Mouse (Mus musculus): Measurements from ENCODE around the gene Kmt5b. TPM values are rescaled to one million over a fixed set of nuclear protein-coding genes. Genes with fewer than 3 reads are reported as not detected.

Kmt5b gene
- polyA plus RNA-seq, 1 experiment from 2014 or later, result 25.3 TPM

- H3K27me3 ChIP-seq (ENCODE audit: control insufficient read depth, insufficient read depth, low read length), result no peaks in the 10 kb centered on the region
- H3K27ac ChIP-seq (replicated peaks; ENCODE audit: low read depth, low read length), result no peak overlapping the region
- 93% methylated on average over 8 of the region's 8 CpGs for WGBS
- H3K4me1 ChIP-seq (ENCODE audit: control insufficient read depth, insufficient read depth, low read length), result no peaks in the 10 kb centered on the region
- ATAC-seq (ENCODE audit: insufficient number of reproducible peaks, low FRiP score, low TSS enrichment, low read depth) (no peak), DNase-seq (ENCODE audit: low spot score) (no peak)
- no peaks in the 10 kb centered on the region for H3K36me3 ChIP-seq (ENCODE audit: control insufficient read depth, insufficient read depth, low read length)
- no peak overlapping the region for H3K4me2 ChIP-seq (ENCODE audit: low read depth, severe bottlenecking)
- H3K9me3 ChIP-seq (ENCODE audit: control insufficient read depth, low read length), result no peaks in the 10 kb centered on the region
- no peak overlapping the region for H3K4me3 ChIP-seq (ENCODE audit: low read depth, low read length)
- no peak overlapping the region for H3K9ac ChIP-seq (ENCODE audit: low read length)
Observed at GRCm38 (mm10) chr19:3778713-3779112, 11.5 kb downstream of the Kmt5b start.

DNA sequence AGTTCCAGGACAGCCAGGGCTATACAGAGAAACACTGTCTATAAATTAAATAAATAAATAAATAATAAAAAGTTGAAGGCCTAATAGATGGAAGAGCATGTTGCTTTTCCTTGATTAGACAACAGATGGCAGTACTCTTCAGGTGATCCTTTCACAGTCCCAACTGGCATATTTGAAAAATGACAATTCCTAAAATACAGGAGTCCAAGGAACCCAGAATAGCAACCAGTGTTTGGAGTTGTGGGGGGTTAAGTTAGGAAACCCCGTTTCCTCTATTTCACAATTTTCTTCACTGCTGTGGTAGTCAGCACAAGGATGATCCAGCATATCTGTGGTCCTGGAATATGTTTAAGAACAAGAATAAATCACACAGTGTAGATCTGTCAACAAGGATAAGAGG lies 22.9 kb downstream of the Kmt5b start:
- WGBS, result 87% methylated on average over 1 of the region's 1 CpGs
- DNase-seq (ENCODE audit: low spot score) (no peak), ATAC-seq (ENCODE audit: insufficient number of reproducible peaks, low FRiP score, low TSS enrichment, low read depth) (no peak)
- Histone ChIP-seq H3K4me3 (ENCODE audit: low read depth, low read length) (no peak overlapping the region), H3K9me3 (ENCODE audit: control insufficient read depth, low read length) (no peaks in the 10 kb centered on the region), H3K36me3 (ENCODE audit: control insufficient read depth, insufficient read depth, low read length) (peaks cover 2% of the 10 kb centered on the region), H3K4me2 (ENCODE audit: low read depth, severe bottlenecking) (no peak overlapping the region), H3K27ac (replicated peaks; ENCODE audit: low read depth, low read length) (no peak overlapping the region), H3K27me3 (ENCODE audit: control insufficient read depth, insufficient read depth, low read length) (no peaks in the 10 kb centered on the region), H3K4me1 (ENCODE audit: control insufficient read depth, insufficient read depth, low read length) (no peaks in the 10 kb centered on the region), H3K9ac (ENCODE audit: low read length) (no peak overlapping the region)

GRCm38 (mm10) chr19:3805526-3805925 lies 38.3 kb downstream of the Kmt5b start:
- Histone ChIP-seq H3K27ac (replicated peaks; ENCODE audit: low read depth, low read length) (no peak overlapping the region), H3K36me3 (ENCODE audit: control insufficient read depth, insufficient read depth, low read length) (peaks cover 24% of the 10 kb centered on the region; the same call in 1 of the 2 replicates), H3K9ac (ENCODE audit: low read length) (no peak overlapping the region), H3K27me3 (ENCODE audit: control insufficient read depth, insufficient read depth, low read length) (no peaks in the 10 kb centered on the region), H3K9me3 (ENCODE audit: control insufficient read depth, low read length) (no peaks in the 10 kb centered on the region; the same call in 1 of the 2 replicates), H3K4me1 (ENCODE audit: control insufficient read depth, insufficient read depth, low read length) (no peaks in the 10 kb centered on the region), H3K4me3 (ENCODE audit: low read depth, low read length) (no peak overlapping the region), H3K4me2 (ENCODE audit: low read depth, severe bottlenecking) (no peak overlapping the region)
- DNase-seq (ENCODE audit: low spot score) (no peak), ATAC-seq (ENCODE audit: insufficient number of reproducible peaks, low FRiP score, low TSS enrichment, low read depth) (no peak)
- 92% methylated on average over 7 of the region's 7 CpGs for WGBS

- ATAC-seq (ENCODE audit: insufficient number of reproducible peaks, low FRiP score, low TSS enrichment, low read depth) (no peak), DNase-seq (ENCODE audit: low spot score) (no peak)
- H3K9ac ChIP-seq (ENCODE audit: low read length), result no peak overlapping the region
- H3K27ac ChIP-seq (replicated peaks; ENCODE audit: low read depth, low read length), result no peak overlapping the region
- H3K9me3 ChIP-seq (ENCODE audit: control insufficient read depth, low read length), result no peaks in the 10 kb centered on the region; the same call in 1 of the 2 replicates
- H3K36me3 ChIP-seq (ENCODE audit: control insufficient read depth, insufficient read depth, low read length), result peaks cover 15% of the 10 kb centered on the region; the same call in 1 of the 2 replicates
- no peak overlapping the region for H3K4me2 ChIP-seq (ENCODE audit: low read depth, severe bottlenecking)
- H3K27me3 ChIP-seq (ENCODE audit: control insufficient read depth, insufficient read depth, low read length), result no peaks in the 10 kb centered on the region
- H3K4me3 ChIP-seq (ENCODE audit: low read depth, low read length), result no peak overlapping the region
- 93% methylated on average over 10 of the region's 10 CpGs for WGBS
- H3K4me1 ChIP-seq (ENCODE audit: control insufficient read depth, insufficient read depth, low read length), result no peaks in the 10 kb centered on the region
Observed at GRCm38 (mm10) chr19:3810536-3811233, 43.5 kb downstream of the Kmt5b start.

GRCm38 (mm10) chr19:3814461-3814860 lies 47.2 kb downstream of the Kmt5b start:
- Histone ChIP-seq H3K9me3 (ENCODE audit: control insufficient read depth, low read length) (no peaks in the 10 kb centered on the region; the same call in 1 of the 2 replicates), H3K9ac (ENCODE audit: low read length) (no peak overlapping the region), H3K36me3 (ENCODE audit: control insufficient read depth, insufficient read depth, low read length) (peaks cover 7% of the 10 kb centered on the region; the same call in 1 of the 2 replicates), H3K27ac (replicated peaks; ENCODE audit: low read depth, low read length) (no peak overlapping the region), H3K4me3 (ENCODE audit: low read depth, low read length) (no peak overlapping the region), H3K4me2 (ENCODE audit: low read depth, severe bottlenecking) (no peak overlapping the region), H3K27me3 (ENCODE audit: control insufficient read depth, insufficient read depth, low read length) (no peaks in the 10 kb centered on the region), H3K4me1 (ENCODE audit: control insufficient read depth, insufficient read depth, low read length) (no peaks in the 10 kb centered on the region)
- WGBS, result 92% methylated on average over 10 of the region's 10 CpGs
- ATAC-seq (ENCODE audit: insufficient number of reproducible peaks, low FRiP score, low TSS enrichment, low read depth), result no peak
- DNase-seq (ENCODE audit: low spot score), result no peak

DNA sequence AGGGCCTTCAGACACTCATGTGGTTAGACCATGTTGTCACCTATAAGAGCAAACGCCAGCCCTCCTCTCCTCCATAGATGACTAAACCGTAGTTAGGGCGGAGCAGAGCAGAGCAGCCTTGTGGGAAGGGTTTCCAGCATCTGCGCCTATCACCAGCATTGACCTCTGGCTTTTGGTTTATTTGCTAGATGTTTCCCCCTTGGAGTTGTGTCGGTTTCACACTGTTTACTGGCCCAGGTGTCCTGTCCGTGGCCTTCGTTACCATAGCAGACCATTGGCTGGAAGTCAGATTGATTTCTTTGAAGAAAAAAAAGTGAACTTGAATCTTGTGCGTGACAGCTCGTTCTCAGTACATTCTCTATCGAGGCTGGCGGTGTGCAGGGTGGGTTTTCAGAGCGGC lies 48.6 kb downstream of the Kmt5b start:
- no peak overlapping the region for H3K4me3 ChIP-seq (ENCODE audit: low read depth, low read length)
- H3K27ac ChIP-seq (replicated peaks; ENCODE audit: low read depth, low read length), result no peak overlapping the region
- WGBS, result 88% methylated on average over 12 of the region's 12 CpGs
- H3K4me1 ChIP-seq (ENCODE audit: control insufficient read depth, insufficient read depth, low read length), result no peaks in the 10 kb centered on the region
- H3K9ac ChIP-seq (ENCODE audit: low read length), result no peak overlapping the region
- no peaks in the 10 kb centered on the region for H3K27me3 ChIP-seq (ENCODE audit: control insufficient read depth, insufficient read depth, low read length)
- DNase-seq (ENCODE audit: low spot score) (no peak), ATAC-seq (ENCODE audit: insufficient number of reproducible peaks, low FRiP score, low TSS enrichment, low read depth) (no peak)
- H3K9me3 ChIP-seq (ENCODE audit: control insufficient read depth, low read length), result no peaks in the 10 kb centered on the region
- no peak overlapping the region for H3K4me2 ChIP-seq (ENCODE audit: low read depth, severe bottlenecking)
- H3K36me3 ChIP-seq (ENCODE audit: control insufficient read depth, insufficient read depth, low read length), result peaks cover 2% of the 10 kb centered on the region; the same call in 1 of the 2 replicates

DNA sequence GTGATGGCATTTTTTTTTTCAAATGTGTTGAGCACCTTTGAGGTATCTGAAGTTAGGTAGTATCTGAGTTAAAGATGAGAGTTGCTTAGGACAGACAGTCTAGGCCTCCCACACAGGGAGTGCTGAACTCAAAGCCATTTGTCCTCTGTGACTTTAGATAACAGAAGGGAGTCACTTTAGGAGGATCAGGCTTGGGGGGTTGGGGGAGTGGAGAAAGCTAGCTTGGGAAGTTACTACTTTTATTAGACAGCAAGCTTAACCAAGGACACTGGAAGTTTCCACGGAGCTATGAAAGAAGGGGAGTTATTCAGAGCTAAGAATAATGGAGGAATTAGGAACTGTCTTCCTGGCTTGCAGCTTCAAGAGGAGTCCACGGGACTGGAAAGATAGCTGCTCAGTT lies 51.9 kb downstream of the Kmt5b start:
- no peak overlapping the region for H3K27ac ChIP-seq (replicated peaks; ENCODE audit: low read depth, low read length)
- no peak overlapping the region for H3K4me3 ChIP-seq (ENCODE audit: low read depth, low read length)
- no peaks in the 10 kb centered on the region; the same call in 1 of the 2 replicates for H3K36me3 ChIP-seq (ENCODE audit: control insufficient read depth, insufficient read depth, low read length)
- H3K4me2 ChIP-seq (ENCODE audit: low read depth, severe bottlenecking), result no peak overlapping the region
- H3K27me3 ChIP-seq (ENCODE audit: control insufficient read depth, insufficient read depth, low read length), result no peaks in the 10 kb centered on the region
- DNase-seq (ENCODE audit: low spot score) (no peak), ATAC-seq (ENCODE audit: insufficient number of reproducible peaks, low FRiP score, low TSS enrichment, low read depth) (no peak)
- H3K4me1 ChIP-seq (ENCODE audit: control insufficient read depth, insufficient read depth, low read length), result no peaks in the 10 kb centered on the region
- no peaks in the 10 kb centered on the region for H3K9me3 ChIP-seq (ENCODE audit: control insufficient read depth, low read length)
- H3K9ac ChIP-seq (ENCODE audit: low read length), result no peak overlapping the region
- WGBS, result 76% methylated on average over 2 of the region's 2 CpGs

GRCm38 (mm10) chr19:3819899-3820444 lies 52.8 kb downstream of the Kmt5b start:
- no peaks in the 10 kb centered on the region for H3K4me1 ChIP-seq (ENCODE audit: control insufficient read depth, insufficient read depth, low read length)
- no peak overlapping the region for H3K27ac ChIP-seq (replicated peaks; ENCODE audit: low read depth, low read length)
- no peaks in the 10 kb centered on the region; the same call in 1 of the 2 replicates for H3K36me3 ChIP-seq (ENCODE audit: control insufficient read depth, insufficient read depth, low read length)
- ATAC-seq (ENCODE audit: insufficient number of reproducible peaks, low FRiP score, low TSS enrichment, low read depth) (no peak), DNase-seq (ENCODE audit: low spot score) (no peak)
- H3K27me3 ChIP-seq (ENCODE audit: control insufficient read depth, insufficient read depth, low read length), result no peaks in the 10 kb centered on the region
- H3K9ac ChIP-seq (ENCODE audit: low read length), result no peak overlapping the region
- no peak overlapping the region for H3K4me2 ChIP-seq (ENCODE audit: low read depth, severe bottlenecking)
- no peaks in the 10 kb centered on the region for H3K9me3 ChIP-seq (ENCODE audit: control insufficient read depth, low read length)
- 85% methylated on average over 2 of the region's 2 CpGs for WGBS
- H3K4me3 ChIP-seq (ENCODE audit: low read depth, low read length), result no peak overlapping the region

Data from limb, embryonic 11.5 days (tissue).